Mouse (Mus musculus) neural tube, embryonic 14.5 days (tissue): ENCODE measurements around the gene Hmgcr. TPM values are rescaled to one million over a fixed set of nuclear protein-coding genes. Genes with fewer than 3 reads are reported as not detected.

Experiments used
- ATAC-seq: fragments of 200-750 bp; cut with Nextera tagmentation; 2 replicates; pipeline ENCODE4 v1.8.0; 2017; ENCODE audit warnings: low read depth, mild to moderate bottlenecking, moderate TSS enrichment, moderate library complexity
- H3K27ac ChIP-seq: fragments of 300-500 bp; sonication (generic); 2 replicates; pipeline ENCODE4 v1.5.1; 2014; ENCODE audit warnings: low read depth, mild to moderate bottlenecking, control low read depth, low read length, moderate library complexity, mixed read lengths
- H3K27me3 ChIP-seq: fragments of 300-500 bp; sonication (generic); 2 replicates; pipeline ENCODE4 v1.6.1; 2014; ENCODE audit warnings: low read length; ENCODE audit not compliant: control insufficient read depth, insufficient read depth
- H3K36me3 ChIP-seq: fragments of 300-500 bp; sonication (generic); 2 replicates; pipeline ENCODE4 v1.6.1; 2014; ENCODE audit warnings: low read length, mixed read lengths; ENCODE audit not compliant: control insufficient read depth, insufficient read depth
- H3K4me1 ChIP-seq: fragments of 300-500 bp; sonication (generic); 2 replicates; pipeline ENCODE4 v1.6.1; 2014; ENCODE audit warnings: low read length; ENCODE audit not compliant: control insufficient read depth, insufficient read depth
- H3K4me2 ChIP-seq: fragments of 300-500 bp; sonication (generic); 2 replicates; pipeline ENCODE4 v1.6.1; 2014; ENCODE audit warnings: mild to moderate bottlenecking, low read depth, low read length, control low read depth
- H3K4me3 ChIP-seq: fragments of 300-500 bp; sonication (generic); 2 replicates; pipeline ENCODE4 v1.5.1; 2014; ENCODE audit warnings: low read depth, low read length, control low read depth, mixed read lengths
- H3K9ac ChIP-seq: fragments of 300-500 bp; sonication (generic); replicated peaks from 2 replicates; pipeline ENCODE4 v1.6.1; 2014; ENCODE audit warnings: low read depth, mild to moderate bottlenecking, control low read depth, low read length, mixed read lengths
- H3K9me3 ChIP-seq: fragments of 300-500 bp; sonication (generic); 2 replicates; pipeline ENCODE4 v1.6.1; 2016; ENCODE audit warnings: low read length; ENCODE audit not compliant: control insufficient read depth
- whole genome bisulfite sequencing: fragments of 180-500 bp; shearing (Covaris S2); extraction: QIAGEN DNeasy Blood & Tissue Kit; methylation state at CpG from one replicate; pipeline ENCODE4 v1.1.7; 2014; 5-methylcytosine and 5-hydroxymethylcytosine counted together
- polyA plus RNA-seq: library from polyadenylated mRNA; unstranded; fragments of >200 nt; fragmentation: Nextera tagmentation; extraction: Ambion mirVana; gene quantifications from 2 replicates; pipeline ENCODE4 v1.2.1, GENCODE M21; 2014

The Hmgcr gene
- polyA plus RNA-seq, 1 experiment from 2014 or later, result 206 TPM

DNA sequence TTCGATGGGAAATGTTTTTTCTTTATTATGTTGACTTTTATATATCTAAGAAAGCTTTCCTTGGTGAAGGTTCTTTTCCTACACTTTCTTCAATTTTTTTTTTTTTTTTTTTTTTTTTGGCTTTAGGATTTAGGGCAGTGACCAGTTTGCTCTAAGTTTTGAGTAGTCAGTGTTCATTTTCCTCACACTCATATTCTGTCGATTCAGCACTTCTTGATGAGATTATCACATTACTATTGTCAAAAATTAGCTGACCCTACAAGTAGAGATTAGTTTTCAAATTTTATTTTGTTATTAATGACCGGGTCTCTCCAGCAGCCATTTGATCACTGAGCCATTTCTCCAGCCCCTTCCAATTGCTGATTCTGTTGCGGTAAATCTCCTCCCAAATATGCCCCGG is 19.2 kb upstream of the Hmgcr start:
- no peaks in the 10 kb centered on the region for H3K4me1 ChIP-seq
- H3K9ac ChIP-seq, result no peak overlapping the region
- no peaks in the 10 kb centered on the region for H3K9me3 ChIP-seq
- H3K27ac ChIP-seq, result no peak overlapping the region
- 92% methylated on average over 5 of the region's 5 CpGs for WGBS
- H3K4me3 ChIP-seq, result no peak overlapping the region
- H3K27me3 ChIP-seq, result no peaks in the 10 kb centered on the region
- H3K4me2 ChIP-seq, result no peak overlapping the region
- no peak for ATAC-seq
- H3K36me3 ChIP-seq, result no peaks in the 10 kb centered on the region

DNA sequence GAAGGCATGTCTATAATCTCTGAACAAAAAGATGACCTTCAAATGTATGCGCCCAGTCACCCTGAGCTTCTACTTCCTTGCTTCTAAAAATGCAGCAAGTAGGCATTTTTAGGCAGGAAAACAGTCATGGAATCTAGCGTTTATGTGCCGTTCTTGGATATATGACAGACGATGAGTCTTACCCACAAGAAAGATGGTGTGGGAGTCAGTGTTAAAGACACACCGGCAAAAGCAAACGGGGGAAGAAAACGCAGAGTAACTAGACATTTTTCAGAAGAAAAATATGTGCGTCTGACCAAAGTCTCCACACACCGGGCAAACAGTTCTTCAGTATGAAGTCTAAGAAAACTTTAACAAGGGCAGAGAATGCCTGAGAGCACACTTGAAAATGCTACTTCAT is 16.5 kb upstream of the Hmgcr start:
- no peak overlapping the region for H3K4me2 ChIP-seq
- ATAC-seq, result no peak
- no peaks in the 10 kb centered on the region for H3K36me3 ChIP-seq
- H3K27ac ChIP-seq, result no peak overlapping the region
- 92% methylated on average over 9 of the region's 9 CpGs for WGBS
- no peak overlapping the region for H3K9ac ChIP-seq
- H3K4me1 ChIP-seq, result no peaks in the 10 kb centered on the region
- no peak overlapping the region for H3K4me3 ChIP-seq
- H3K9me3 ChIP-seq, result no peaks in the 10 kb centered on the region
- H3K27me3 ChIP-seq, result no peaks in the 10 kb centered on the region

DNA sequence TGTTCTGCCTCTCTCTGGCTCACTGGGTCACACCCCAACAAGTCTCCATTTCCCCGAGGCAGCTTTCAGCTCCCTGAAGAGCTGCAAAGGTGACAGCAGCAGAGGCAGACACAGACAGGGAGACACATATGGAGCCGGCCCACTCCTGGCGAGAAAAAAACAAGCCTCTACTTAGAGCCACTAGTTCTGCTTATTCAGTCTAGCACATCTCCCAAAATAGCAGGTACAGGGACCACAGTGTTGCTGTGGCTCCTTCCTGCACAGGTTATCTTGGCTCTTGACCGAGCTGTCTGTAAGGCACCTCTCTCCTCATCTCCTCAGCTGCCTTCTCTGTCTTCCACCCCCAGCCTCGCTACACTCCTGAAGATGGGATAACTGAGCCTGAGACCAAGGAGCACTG is 14.0 kb upstream of the Hmgcr start:
- 91% methylated on average over 5 of the region's 5 CpGs for WGBS
- no peak for ATAC-seq

DNA sequence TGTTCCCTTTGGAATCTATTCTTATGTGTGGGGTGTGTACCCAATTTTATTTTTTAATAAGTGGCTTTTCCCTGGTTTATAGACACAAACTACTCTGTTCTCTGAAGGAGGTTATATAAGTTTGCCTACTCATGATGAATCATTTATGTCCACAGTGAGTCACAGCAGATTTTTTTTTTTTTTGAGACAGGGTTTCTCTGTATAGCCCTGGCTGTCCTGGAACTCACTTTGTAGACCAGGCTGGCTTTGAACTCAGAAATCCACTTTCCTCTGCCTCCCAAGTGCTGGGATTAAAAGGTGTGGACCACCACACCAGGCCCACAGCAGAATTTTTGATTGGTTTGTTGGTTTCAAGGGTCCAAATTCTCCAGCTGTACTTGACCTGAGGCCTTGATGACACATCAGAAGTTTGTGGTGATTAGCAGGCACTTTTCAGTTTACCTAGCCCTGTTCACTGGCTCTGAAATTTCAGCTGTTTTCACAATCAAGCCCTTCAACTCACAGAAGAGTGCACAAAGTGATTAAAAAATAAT is 10.4 kb upstream of the Hmgcr start:
- H3K36me3 ChIP-seq, result no peaks in the 10 kb centered on the region
- ATAC-seq, result no peak
- no peak overlapping the region for H3K4me3 ChIP-seq
- no peaks in the 10 kb centered on the region for H3K9me3 ChIP-seq
- H3K4me1 ChIP-seq, result no peaks in the 10 kb centered on the region
- H3K27ac ChIP-seq, result no peak overlapping the region
- no peak overlapping the region for H3K9ac ChIP-seq
- H3K27me3 ChIP-seq, result no peaks in the 10 kb centered on the region
- no peak overlapping the region for H3K4me2 ChIP-seq

More for the DNA sequence above, 14.0 kb upstream of the Hmgcr start:
- no peak overlapping the region for H3K27ac ChIP-seq
- no peaks in the 10 kb centered on the region for H3K9me3 ChIP-seq
- no peaks in the 10 kb centered on the region for H3K4me1 ChIP-seq
- H3K4me2 ChIP-seq, result no peak overlapping the region
- no peaks in the 10 kb centered on the region for H3K27me3 ChIP-seq
- H3K9ac ChIP-seq, result no peak overlapping the region
- H3K36me3 ChIP-seq, result no peaks in the 10 kb centered on the region
- no peak overlapping the region for H3K4me3 ChIP-seq

DNA sequence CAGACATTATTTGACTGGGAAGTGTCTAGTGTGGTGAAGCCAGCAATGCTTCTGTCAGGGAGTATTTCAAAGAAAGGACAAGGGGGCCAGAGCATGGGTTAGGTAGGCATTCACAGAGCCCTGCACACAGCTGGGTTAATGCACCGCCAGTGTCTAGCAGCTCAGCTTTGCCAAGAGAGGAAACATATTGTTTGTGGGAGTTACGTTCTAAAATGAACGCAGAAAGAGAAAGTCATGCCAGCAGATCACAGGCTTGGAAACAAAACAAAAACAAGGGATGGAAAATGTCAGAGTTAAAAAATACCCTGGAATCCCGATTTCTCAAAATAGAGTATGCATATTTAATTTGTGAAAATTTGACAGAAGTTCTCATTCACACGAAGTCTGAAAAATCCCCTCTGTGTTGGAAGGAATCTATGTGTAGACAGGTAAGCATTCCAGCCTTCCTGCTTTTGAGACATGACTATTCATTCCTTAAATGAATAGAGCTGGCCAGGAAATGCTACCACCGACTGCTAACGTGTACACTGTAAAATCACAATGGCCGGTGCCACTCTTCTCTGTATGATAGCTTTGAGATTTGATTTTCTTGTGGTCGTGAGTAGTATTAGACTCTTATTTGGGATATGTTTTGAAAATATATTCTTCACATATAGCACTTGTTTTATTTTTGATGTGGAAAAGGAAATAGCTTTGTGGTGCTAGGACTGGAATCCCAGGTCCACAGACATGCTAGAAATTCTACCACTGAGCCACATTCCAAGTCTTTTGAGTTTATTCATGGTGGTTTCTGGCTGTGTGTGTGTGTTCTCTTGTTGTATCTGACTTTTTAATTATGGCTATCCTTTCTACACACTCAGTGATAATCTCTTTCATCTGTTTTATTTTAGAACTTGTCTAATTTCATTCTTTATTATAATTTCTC is 9.7 kb upstream of the Hmgcr start:
- WGBS, result 83% methylated on average over 9 of the region's 9 CpGs
- Histone ChIP-seq H3K27me3 (no peaks in the 10 kb centered on the region), H3K36me3 (no peaks in the 10 kb centered on the region), H3K27ac (no peak overlapping the region), H3K4me3 (no peak overlapping the region), H3K9ac (no peak overlapping the region), H3K9me3 (no peaks in the 10 kb centered on the region), H3K4me2 (no peak overlapping the region), H3K4me1 (no peaks in the 10 kb centered on the region)
- ATAC-seq, result no peak

DNA sequence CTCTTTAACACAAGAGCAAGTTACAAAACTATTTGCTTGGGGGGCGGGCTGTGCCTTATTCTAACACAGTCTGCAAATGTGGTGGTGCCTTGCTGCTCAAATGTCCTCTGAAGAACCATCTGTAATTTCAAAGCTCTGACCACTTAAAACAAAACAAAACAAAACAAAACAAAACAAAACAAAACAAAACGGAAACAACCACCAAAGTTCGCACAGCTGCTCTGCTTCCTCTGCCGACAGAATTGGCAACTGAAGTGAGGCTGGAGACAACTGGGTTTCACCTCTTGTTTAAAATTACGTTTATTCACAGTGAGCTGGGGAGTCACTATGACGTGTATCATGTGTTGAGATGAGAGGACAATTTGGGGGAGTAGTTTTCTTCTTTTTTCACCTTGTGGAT is 7.9 kb upstream of the Hmgcr start:
- Histone ChIP-seq H3K4me1 (no peaks in the 10 kb centered on the region), H3K27me3 (no peaks in the 10 kb centered on the region), H3K36me3 (no peaks in the 10 kb centered on the region), H3K4me2 (no peak overlapping the region), H3K9ac (no peak overlapping the region), H3K4me3 (no peak overlapping the region), H3K9me3 (no peaks in the 10 kb centered on the region), H3K27ac (no peak overlapping the region)
- 86% methylated on average over 6 of the region's 6 CpGs for WGBS
- no peak for ATAC-seq

DNA sequence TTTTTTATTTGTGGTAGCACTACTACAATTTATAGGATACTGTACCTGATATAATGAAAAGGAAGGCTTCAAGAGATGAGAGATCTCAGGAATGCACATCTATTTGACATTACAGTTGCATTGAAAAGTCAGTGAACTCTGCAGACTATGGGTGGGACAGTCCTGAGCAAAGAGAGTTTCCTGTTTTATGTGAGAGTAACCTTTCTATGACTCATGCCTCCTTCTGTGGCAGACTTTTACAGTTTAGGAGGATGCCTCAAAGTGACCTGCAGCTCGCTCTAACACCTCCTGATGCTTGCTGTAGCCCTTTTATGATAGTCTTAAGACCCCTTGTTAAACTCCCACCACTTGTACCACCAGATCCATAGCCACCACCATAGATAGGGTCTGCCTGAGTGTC is 6.3 kb upstream of the Hmgcr start:
- Histone ChIP-seq H3K27ac (no peak overlapping the region), H3K4me2 (no peak overlapping the region), H3K9ac (no peak overlapping the region), H3K4me1 (no peaks in the 10 kb centered on the region), H3K4me3 (no peak overlapping the region), H3K9me3 (no peaks in the 10 kb centered on the region), H3K36me3 (no peaks in the 10 kb centered on the region), H3K27me3 (no peaks in the 10 kb centered on the region)
- 96% methylated on average over 1 of the region's 1 CpGs for WGBS
- ATAC-seq, result no peak

DNA sequence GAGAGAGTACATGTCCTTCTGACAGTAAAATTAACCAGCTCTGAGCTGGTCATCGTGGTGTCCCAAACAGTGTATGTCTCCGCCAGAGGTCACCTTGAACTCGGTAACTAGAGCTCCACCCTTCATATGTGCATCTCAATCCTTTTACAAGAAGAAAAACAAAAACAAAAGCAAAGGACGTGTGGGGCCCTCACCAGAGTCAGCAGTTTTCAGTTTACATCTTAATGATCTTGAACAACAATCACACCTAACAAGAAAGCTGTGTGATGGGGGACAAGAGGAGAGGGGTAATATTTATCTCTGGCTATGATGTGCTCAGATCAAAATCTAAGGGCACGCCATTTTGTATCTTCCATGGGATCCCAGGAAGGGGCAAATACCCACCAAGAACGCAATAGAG is 5.0 kb upstream of the Hmgcr start:
- H3K36me3 ChIP-seq, result no peaks in the 10 kb centered on the region
- no peak for ATAC-seq
- no peak overlapping the region for H3K9ac ChIP-seq
- H3K27me3 ChIP-seq, result no peaks in the 10 kb centered on the region
- H3K4me2 ChIP-seq, result no peak overlapping the region
- peaks cover 6% of the 10 kb centered on the region; the same call in 1 of the 2 replicates for H3K4me1 ChIP-seq
- no peak overlapping the region for H3K4me3 ChIP-seq
- no peaks in the 10 kb centered on the region for H3K9me3 ChIP-seq
- WGBS, result 86% methylated on average over 6 of the region's 6 CpGs
- no peak overlapping the region for H3K27ac ChIP-seq

DNA sequence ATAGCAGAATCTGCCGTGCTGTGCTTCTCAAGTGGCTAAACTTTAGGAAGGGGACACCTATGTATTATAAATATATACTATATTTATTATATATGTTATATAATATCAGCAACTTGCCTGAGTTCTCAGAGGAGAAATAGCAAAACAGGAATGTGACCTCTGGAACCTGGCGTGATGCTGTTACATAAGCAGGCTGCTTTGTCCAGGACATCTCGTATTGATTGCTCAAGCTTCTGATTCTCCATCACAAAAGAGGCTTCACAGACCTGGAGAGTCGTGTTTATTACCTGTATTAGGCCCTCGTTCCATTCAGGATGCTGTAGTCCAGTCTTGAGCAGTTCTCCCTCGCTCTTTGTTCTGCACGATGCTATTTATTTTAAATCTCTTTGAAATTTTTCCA is 3.1 kb upstream of the Hmgcr start:
- H3K9ac ChIP-seq, result no peak overlapping the region
- no peak overlapping the region for H3K27ac ChIP-seq
- H3K4me3 ChIP-seq, result no peak overlapping the region
- ATAC-seq, result no peak
- H3K27me3 ChIP-seq, result no peaks in the 10 kb centered on the region
- no peaks in the 10 kb centered on the region for H3K9me3 ChIP-seq
- no peak overlapping the region for H3K4me2 ChIP-seq
- H3K36me3 ChIP-seq, result no peaks in the 10 kb centered on the region
- WGBS, result 78% methylated on average over 7 of the region's 7 CpGs
- peaks cover 10% of the 10 kb centered on the region for H3K4me1 ChIP-seq
